Comparison of ENCODE assay signal across 22 mouse cellular contexts in genomic region chr12:80838271-80838670, GRCm38 (mm10). TPM values are rescaled to one million over a fixed set of nuclear protein-coding genes. Genes with fewer than 3 reads are reported as not detected.
DNase-seq lines count a peak whose midpoint lies in the region; ATAC-seq and TF ChIP-seq lines count a peak whose summit lies in the region.
"Had no signal": no experiment of that assay in that cellular context is flagged by ENCODE, and none has a peak within 500 bp of the region (broad histone marks: within the 10 kb centered on the region; RNA-seq: fewer than 3 reads in every experiment).

No protein-coding gene starts in this region.

- no peak for TF ChIP-seq POLR2A in ES-Bruce4 (IDR thresholded peaks at IDR 0.05; ENCODE audit: insufficient read depth, low read length)

- H3K4me1 ChIP-seq in kidney, embryonic 16.5 days (ENCODE audit: insufficient read depth, low read length) = peaks cover 21% of the 10 kb centered on the region
- peaks cover 4% of the 10 kb centered on the region for H3K4me1 ChIP-seq in ES-Bruce4 (ENCODE audit: control insufficient read depth, insufficient read depth, low read length)

- no peak for ATAC-seq in kidney, embryonic 16.5 days (ENCODE audit: low FRiP score, low TSS enrichment)
- ATAC-seq: activated CD4-positive, CD25-positive, alpha-beta regulatory T cell, adult 4 months; forebrain, embryonic 13.5 days; forebrain, postnatal 0 days; Patski had no signal

- TF ChIP-seq CTCF in ES-Bruce4 (IDR thresholded peaks at IDR 0.05; ENCODE audit: low read depth, low read length) = no peak

- H3K27ac ChIP-seq in kidney, embryonic 16.5 days (ENCODE audit: low read length) = peak overlapping the region; percentile 61; the same call in 1 of the 2 replicates
- H3K27ac ChIP-seq in ES-Bruce4 (ENCODE audit: insufficient read depth, low read length) = peak overlapping the region; percentile 19; the same call in 1 of the 2 replicates
- H3K27ac ChIP-seq: embryonic facial prominence, embryonic 12.5 days; forebrain, embryonic 13.5 days; heart, embryonic 10.5 days; hindbrain, embryonic 10.5 days; hindbrain, embryonic 14.5 days had no signal

- no peaks in the 10 kb centered on the region for H3K36me3 ChIP-seq in kidney, embryonic 16.5 days (ENCODE audit: insufficient read depth, low read length)
- peaks cover 2% of the 10 kb centered on the region; the same call in 1 of the 2 replicates for H3K36me3 ChIP-seq in ES-Bruce4 (ENCODE audit: control insufficient read depth, insufficient read depth, low read length, poor library complexity, severe bottlenecking)
- H3K36me3 ChIP-seq: embryonic facial prominence, embryonic 12.5 days; heart, embryonic 10.5 days; hindbrain, embryonic 10.5 days had no signal

- H3K9me3 ChIP-seq in kidney, embryonic 16.5 days (ENCODE audit: low read length) = no peaks in the 10 kb centered on the region
- H3K9me3 ChIP-seq in ES-Bruce4 (replicated peaks; ENCODE audit: control insufficient read depth, insufficient read depth, low read length, poor library complexity, severe bottlenecking) = no peaks in the 10 kb centered on the region
- H3K9me3 ChIP-seq: embryonic facial prominence, embryonic 12.5 days; forebrain, embryonic 13.5 days; heart, embryonic 10.5 days; hindbrain, embryonic 10.5 days had no signal

- no peak overlapping the region for H3K4me2 ChIP-seq in kidney, embryonic 16.5 days (replicated peaks; ENCODE audit: low read depth, low read length)
- H3K4me2 ChIP-seq: embryonic facial prominence, embryonic 12.5 days; forebrain, embryonic 13.5 days; hindbrain, embryonic 14.5 days had no signal

- no peak overlapping the region for H3K4me3 ChIP-seq in kidney, embryonic 16.5 days (ENCODE audit: low read length)
- H3K4me3 ChIP-seq in ES-Bruce4 (ENCODE audit: low read depth, low read length) = no peak overlapping the region
- H3K4me3 ChIP-seq: embryonic facial prominence, embryonic 12.5 days; forebrain, embryonic 13.5 days; heart, embryonic 10.5 days; hindbrain, embryonic 10.5 days had no signal

- TF ChIP-seq EP300 in ES-Bruce4 (IDR thresholded peaks at IDR 0.05; ENCODE audit: insufficient read depth, low read depth, low read length) = no peak

- H3K27me3 ChIP-seq in kidney, embryonic 16.5 days (ENCODE audit: insufficient read depth, low read length) = no peaks in the 10 kb centered on the region
- H3K27me3 ChIP-seq in ES-Bruce4 (ENCODE audit: control insufficient read depth, insufficient read depth, low read length, poor library complexity, severe bottlenecking) = no peaks in the 10 kb centered on the region
- H3K27me3 ChIP-seq: embryonic facial prominence, embryonic 12.5 days; forebrain, embryonic 13.5 days; Patski had no signal

- peak; percentile 60 for DNase-seq in heart, adult 11 months
- no peak for DNase-seq in heart, postnatal 14 days
- DNase-seq in kidney, postnatal 4 days = no peak
- peak; percentile 63 for DNase-seq in large intestine, adult 2 months (ENCODE audit: low read depth, low spot score)
- DNase-seq in liver = no peak
- DNase-seq in urinary bladder, postnatal 25 days (ENCODE audit: low spot score) = no peak
- DNase-seq: adrenal gland, postnatal 25 days; cerebellum, adult 11 months; cerebellum, adult 8-10 months; cerebellum, postnatal 14 days; embryo, embryonic 11 days; forebrain, postnatal 0 days; gastrocnemius, postnatal 14 days had no signal

- intact Hi-C loops in heart, postnatal 14 days (cut with DNase I) = no loop called here

- H3K9ac ChIP-seq in kidney, embryonic 16.5 days (replicated peaks; ENCODE audit: low read length) = no peak overlapping the region
- H3K9ac ChIP-seq in ES-Bruce4 (ENCODE audit: low read depth, poor library complexity, severe bottlenecking) = no peak overlapping the region
- H3K9ac ChIP-seq: embryonic facial prominence, embryonic 12.5 days; forebrain, embryonic 13.5 days; forebrain, postnatal 0 days; hindbrain, embryonic 14.5 days had no signal

RNA-seq across cellular contexts. Expression of gene Susd6, which starts 48.0 kb away (rescaled TPM):
- 10 to 100 TPM; 63.4 to 66.2 TPM for total RNA-seq in heart, postnatal 14 days (2021)
- 17.1 and 19.5 TPM in 2 replicates for polyA plus RNA-seq in kidney, embryonic 16.5 days (2015; fragmentation: Nextera tagmentation; extraction: Ambion mirVana)
- 56.0 and 57.0 TPM in 2 replicates for polyA plus RNA-seq in ES-Bruce4 (2011; ENCODE audit: insufficient read depth, insufficient read length, low read depth, missing spikeins)
- 24.4 and 43.5 TPM in 2 replicates for polyA plus RNA-seq in large intestine, adult 2 months (2012; rRNA removed)

Comparison
In these comparisons a context has a peak if more than half of its experiments do, and no peak if none do; other contexts are left out.
1. DNase-seq: peak in heart, adult 11 months (single experiment) and large intestine, adult 2 months (single experiment); none in heart, postnatal 14 days (0 of 2), kidney, postnatal 4 days (0 of 2), liver (single experiment) and urinary bladder, postnatal 25 days (single experiment).